Mouse (Mus musculus): ENCODE measurements at regions not wholly inside any gene's neighbourhood (a gene's known extent, or its start where the extent isn't known, plus 50 kb on each side); places are given as distances from the start of the nearest gene placed in this dataset.

DNA sequence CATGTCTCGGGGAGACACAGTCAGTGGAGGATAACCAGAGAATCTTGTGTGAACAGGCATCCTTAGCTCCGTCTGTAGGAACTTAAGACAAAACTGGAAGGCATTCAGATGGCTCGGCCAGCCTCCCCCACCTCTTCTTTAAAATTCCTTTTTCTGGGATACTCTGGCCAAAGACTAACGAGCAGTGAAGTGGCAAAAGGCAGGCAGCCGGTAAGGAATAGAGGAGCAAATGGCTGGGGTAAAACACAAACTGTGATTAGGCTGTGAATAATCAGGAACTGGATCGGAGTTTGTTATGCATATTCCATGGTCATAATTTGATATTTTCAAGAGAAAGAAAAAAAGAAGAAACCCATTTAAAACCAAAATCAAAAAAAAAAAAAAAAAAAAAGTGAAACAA, 287.8 kb upstream of the Vrk2 start:
- DNase-seq (ENCODE audit: low spot score in 2 of 2) = no peak
